ENCODE assay signal across 11 mouse cellular contexts in genomic region chr5:120194948-120195347, GRCm38 (mm10).
DNase-seq lines count a peak whose midpoint lies in the region; ATAC-seq lines count a peak whose summit lies in the region.
"Had no signal": no experiment of that assay in that cellular context is flagged by ENCODE, and none has a peak within 500 bp of the region (broad histone marks: within the 10 kb centered on the region; RNA-seq: fewer than 3 reads in every experiment).

No protein-coding gene starts in this region.

- 73% methylated on average over 13 of the region's 13 CpGs for WGBS in midbrain, embryonic 10.5 days
- WGBS in midbrain, embryonic 11.5 days, result 73% methylated on average over 13 of the region's 13 CpGs
- 28% methylated on average over 13 of the region's 13 CpGs for WGBS in neural tube, embryonic 14.5 days

- no peaks in the 10 kb centered on the region for H3K9me3 ChIP-seq in midbrain, embryonic 10.5 days (replicated peaks)
- H3K9me3 ChIP-seq in midbrain, embryonic 11.5 days (ENCODE audit: control insufficient read depth, low read length), result no peaks in the 10 kb centered on the region
- no peaks in the 10 kb centered on the region for H3K9me3 ChIP-seq in neural tube, embryonic 14.5 days (ENCODE audit: control insufficient read depth, low read length)

- H3K9ac ChIP-seq in midbrain, embryonic 11.5 days (ENCODE audit: low read length), result no peak overlapping the region
- H3K9ac ChIP-seq in neural tube, embryonic 14.5 days (replicated peaks; ENCODE audit: low read depth, low read length), result no peak overlapping the region

- peak overlapping the region; percentile 24; the same call in 1 of the 2 replicates for H3K27ac ChIP-seq in midbrain, embryonic 10.5 days (replicated peaks)
- H3K27ac ChIP-seq in midbrain, embryonic 11.5 days (ENCODE audit: low read depth, low read length), result no peak overlapping the region
- peak overlapping the region; percentile 81 for H3K27ac ChIP-seq in neural tube, embryonic 14.5 days (ENCODE audit: low read depth, low read length)

- peaks cover 18% of the 10 kb centered on the region for H3K4me1 ChIP-seq in midbrain, embryonic 10.5 days
- H3K4me1 ChIP-seq in midbrain, embryonic 11.5 days (ENCODE audit: control insufficient read depth, insufficient read depth, low read length), result 0 out of 2 replicates have a peak, but pooled peaks cover 2% of the 10 kb centered on the region
- H3K4me1 ChIP-seq in neural tube, embryonic 14.5 days (ENCODE audit: control insufficient read depth, insufficient read depth, low read length), result peaks cover 33% of the 10 kb centered on the region

- DNase-seq in cerebellum, adult 11-12 months, result peak; percentile 11
- no peak for DNase-seq in cerebellum, postnatal 36 days
- DNase-seq in midbrain, embryonic 10.5 days (ENCODE audit: low spot score), result no peak
- no peak for DNase-seq in midbrain, embryonic 11.5 days (ENCODE audit: low spot score, missing footprints)
- peak; percentile 33 to 49 for DNase-seq in layer of hippocampus, postnatal 14 days (ENCODE audit: low spot score in 2 of 2)
- DNase-seq in cerebellum, postnatal 25 days, result no peak
- no peak for DNase-seq in heart, adult 9 months (ENCODE audit: low spot score in 2 of 2)
- DNase-seq: adrenal gland, postnatal 36 days; thymus, postnatal 36 days had no signal

- H3K27me3 ChIP-seq in midbrain, embryonic 10.5 days (ENCODE audit: low read depth, poor library complexity, severe bottlenecking), result peaks cover 5% of the 10 kb centered on the region; the same call in 1 of the 2 replicates
- no peaks in the 10 kb centered on the region for H3K27me3 ChIP-seq in midbrain, embryonic 11.5 days (ENCODE audit: control insufficient read depth, insufficient read depth, low read length)
- H3K27me3 ChIP-seq in neural tube, embryonic 14.5 days (ENCODE audit: control insufficient read depth, insufficient read depth, low read length), result no peaks in the 10 kb centered on the region

- ATAC-seq in midbrain, embryonic 11.5 days (ENCODE audit: low FRiP score), result no peak
- ATAC-seq in neural tube, embryonic 14.5 days (ENCODE audit: low read depth), result no peak

- peaks cover 21% of the 10 kb centered on the region for H3K36me3 ChIP-seq in midbrain, embryonic 10.5 days
- H3K36me3 ChIP-seq in midbrain, embryonic 11.5 days (ENCODE audit: control insufficient read depth, insufficient read depth, low read length), result peaks cover 3% of the 10 kb centered on the region; the same call in 1 of the 2 replicates
- H3K36me3 ChIP-seq in neural tube, embryonic 14.5 days (ENCODE audit: control insufficient read depth, insufficient read depth, low read length), result no peaks in the 10 kb centered on the region

- no peak overlapping the region for H3K4me3 ChIP-seq in midbrain, embryonic 10.5 days
- no peak overlapping the region for H3K4me3 ChIP-seq in midbrain, embryonic 11.5 days (ENCODE audit: low read depth, low read length)
- H3K4me3 ChIP-seq in neural tube, embryonic 14.5 days (ENCODE audit: low read depth, low read length), result no peak overlapping the region
- H3K4me3 ChIP-seq: erythroblast, embryonic 14.5 days had no signal

- H3K4me2 ChIP-seq in midbrain, embryonic 11.5 days, result no peak overlapping the region
- H3K4me2 ChIP-seq in neural tube, embryonic 14.5 days (ENCODE audit: low read depth, low read length), result no peak overlapping the region

Comparison
In these comparisons a context has a peak if more than half of its experiments do, and no peak if none do; other contexts are left out.
1. DNase-seq: peak in cerebellum, adult 11-12 months (single experiment) and layer of hippocampus, postnatal 14 days (2 of 2); none in cerebellum, postnatal 36 days (0 of 2), midbrain, embryonic 10.5 days (single experiment), midbrain, embryonic 11.5 days (single experiment), cerebellum, postnatal 25 days (0 of 2) and heart, adult 9 months (0 of 2).